In genomic region chr2:85284626-85285025, GRCm38 (mm10) we compare ENCODE assay signal across 10 mouse cellular contexts. TPM values are rescaled to one million over a fixed set of nuclear protein-coding genes. Genes with fewer than 3 reads are reported as not detected.
DNase-seq lines count a peak whose midpoint lies in the region; ATAC-seq and TF ChIP-seq lines count a peak whose summit lies in the region.
"Had no signal": no experiment of that assay in that cellular context is flagged by ENCODE, and none has a peak within 500 bp of the region (broad histone marks: within the 10 kb centered on the region; RNA-seq: fewer than 3 reads in every experiment).

No protein-coding gene starts in this region.

- H3K4me3 ChIP-seq in heart, embryonic 10.5 days = no peak overlapping the region
- no peak overlapping the region for H3K4me3 ChIP-seq in neural tube, embryonic 12.5 days
- no peak overlapping the region for H3K4me3 ChIP-seq in lung, adult 2 months (replicated peaks; ENCODE audit: extremely low read depth, low read depth, low read length)
- H3K4me3 ChIP-seq: erythroblast, embryonic 14.5 days had no signal

- H3K36me3 ChIP-seq in heart, embryonic 10.5 days = no peaks in the 10 kb centered on the region
- H3K36me3 ChIP-seq in neural tube, embryonic 12.5 days = no peaks in the 10 kb centered on the region

- no peak overlapping the region for H3K4me2 ChIP-seq in neural tube, embryonic 12.5 days (replicated peaks)

- peak; percentile 2 for DNase-seq in ZHBTc4 (ENCODE audit: low read depth, low spot score)
- DNase-seq in cerebellum, postnatal 14 days = peak; percentile 46 to 58
- peak; percentile 74 for DNase-seq in heart, embryonic 10.5 days (ENCODE audit: low spot score)
- peak; percentile 56 for DNase-seq in layer of hippocampus, adult 9-10 months (ENCODE audit: low spot score)
- DNase-seq in lung, adult 2 months = no peak
- DNase-seq in gastrocnemius, adult 18-20 months (ENCODE audit: low spot score) = no peak
- DNase-seq in thymus, adult 18-20 months = no peak

- no peaks in the 10 kb centered on the region for H3K27me3 ChIP-seq in heart, embryonic 10.5 days (ENCODE audit: insufficient read depth, poor library complexity, severe bottlenecking)
- no peaks in the 10 kb centered on the region for H3K27me3 ChIP-seq in neural tube, embryonic 12.5 days (replicated peaks)

- peaks cover 4% of the 10 kb centered on the region; the same call in 1 of the 2 replicates for H3K4me1 ChIP-seq in heart, embryonic 10.5 days
- H3K4me1 ChIP-seq in neural tube, embryonic 12.5 days = no peaks in the 10 kb centered on the region
- H3K4me1 ChIP-seq in lung, adult 2 months (ENCODE audit: control insufficient read depth, insufficient read depth, low read length) = no peaks in the 10 kb centered on the region

- H3K9ac ChIP-seq in neural tube, embryonic 12.5 days = no peak overlapping the region

- peak; percentile 68; the same call in 1 of the 2 replicates for ATAC-seq in neural tube, embryonic 12.5 days (ENCODE audit: low FRiP score, low read depth)

- no peaks in the 10 kb centered on the region for H3K9me3 ChIP-seq in heart, embryonic 10.5 days
- H3K9me3 ChIP-seq in neural tube, embryonic 12.5 days = no peaks in the 10 kb centered on the region

- 25% methylated on average over 6 of the region's 6 CpGs for WGBS in heart, embryonic 10.5 days
- 25% methylated on average over 6 of the region's 6 CpGs for WGBS in neural tube, embryonic 12.5 days
- 25% methylated on average over 6 of the region's 6 CpGs for WGBS in lung, adult 2 months

- no peak for TF ChIP-seq CTCF in lung, adult 2 months (IDR thresholded peaks at IDR 0.05; ENCODE audit: insufficient read depth, low read length)

- no peak for TF ChIP-seq POLR2A in lung, adult 2 months (IDR thresholded peaks at IDR 0.05; ENCODE audit: borderline replicate concordance, extremely low read depth, low read depth, low read length)

- H3K27ac ChIP-seq in heart, embryonic 10.5 days = peak overlapping the region; percentile 42; the same call in 1 of the 2 replicates
- H3K27ac ChIP-seq in neural tube, embryonic 12.5 days = no peak overlapping the region

RNA-seq across cellular contexts. Expression of gene Olfr987, which starts 54.5 kb away (rescaled TPM):
- polyA plus RNA-seq in heart, embryonic 10.5 days (2016; fragmentation: Nextera tagmentation; extraction: Ambion mirVana) = not detected in 2 replicates
- not detected in 2 replicates for polyA plus RNA-seq in neural tube, embryonic 12.5 days (2016; fragmentation: Nextera tagmentation; extraction: Ambion mirVana)
- polyA plus RNA-seq in lung, adult 2 months (2012; rRNA removed) = not detected in 2 replicates
- not detected for total RNA-seq in gastrocnemius, adult 18-20 months (2021)
- total RNA-seq: MEL had no signal
- polyA plus RNA-seq: erythroblast, embryonic 14.5 days had no signal

Comparison
In these comparisons a context has a peak if more than half of its experiments do, and no peak if none do; other contexts are left out.
1. DNase-seq: peak in ZHBTc4 (single experiment), cerebellum, postnatal 14 days (2 of 2), heart, embryonic 10.5 days (single experiment) and layer of hippocampus, adult 9-10 months (single experiment); none in lung, adult 2 months (single experiment), gastrocnemius, adult 18-20 months (single experiment) and thymus, adult 18-20 months (0 of 2).